Mouse (Mus musculus): ENCODE data around the gene Hmx1.

DNA sequence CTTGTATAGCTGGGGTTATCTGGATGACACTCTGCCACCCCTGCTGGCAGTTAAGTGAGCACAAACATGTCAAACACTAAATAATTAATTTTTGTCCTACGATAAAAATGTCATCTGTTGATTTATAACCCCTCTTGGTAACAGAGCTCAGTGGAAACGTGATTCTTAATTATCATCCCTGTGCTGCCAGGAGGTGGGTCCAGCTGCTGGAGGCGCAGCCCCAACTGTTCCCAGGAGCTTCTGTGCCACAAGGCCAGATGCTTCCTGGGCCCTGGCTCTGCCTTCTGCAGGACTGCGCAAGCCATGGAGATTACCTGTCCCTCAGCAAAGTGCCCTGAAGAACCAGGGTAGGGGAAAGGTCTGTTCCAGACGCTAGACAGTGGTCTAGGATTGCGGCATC is 43.2 kb downstream of the Hmx1 start:
- no peak for TF ChIP-seq CTCF (IDR thresholded peaks at IDR 0.05; ENCODE audit: low read depth)
- no peak for TF ChIP-seq EP300 (IDR thresholded peaks at IDR 0.05; ENCODE audit: low read depth)

Data from heart, postnatal 0 days (tissue).